Mouse (Mus musculus) embryonic facial prominence, embryonic 11.5 days (tissue): ENCODE data around the gene Phldb1. TPM values are rescaled to one million over a fixed set of nuclear protein-coding genes. Genes with fewer than 3 reads are reported as not detected.

ENCODE experiments used
- ATAC-seq: fragments of 200-750 bp; cut with Nextera tagmentation; replicated peaks from 2 replicates; pipeline ENCODE4 v1.8.0; 2017; ENCODE audit warnings: low read depth; ENCODE audit not compliant: insufficient number of reproducible peaks, low FRiP score, low TSS enrichment
- DNase-seq: peaks from one replicate; pipeline ENCODE4 v3.0.0-alpha.2; 2015; ENCODE audit warnings: low spot score
- H3K27ac ChIP-seq: fragments of 300-500 bp; sonication (generic); replicated peaks from 2 replicates; pipeline ENCODE4 v1.5.1; 2014; ENCODE audit warnings: mild to moderate bottlenecking, low read depth, low read length, control low read depth
- H3K27me3 ChIP-seq: fragments of 300-500 bp; sonication (generic); 2 replicates; pipeline ENCODE4 v1.6.1; 2014; ENCODE audit warnings: mild to moderate bottlenecking, low read length, moderate library complexity, mixed read lengths; ENCODE audit not compliant: control insufficient read depth, insufficient read depth
- H3K36me3 ChIP-seq: fragments of 300-500 bp; sonication (generic); replicated peaks from 2 replicates; pipeline ENCODE4 v1.6.1; 2014; ENCODE audit warnings: low read depth, mild to moderate bottlenecking, low read length, moderate library complexity, mixed read lengths; ENCODE audit not compliant: control insufficient read depth, insufficient read depth
- H3K4me1 ChIP-seq: fragments of 300-500 bp; sonication (generic); 2 replicates; pipeline ENCODE4 v1.6.1; 2014; ENCODE audit warnings: low read length, mixed read lengths; ENCODE audit not compliant: control insufficient read depth, insufficient read depth
- H3K4me2 ChIP-seq: fragments of 300-500 bp; sonication (generic); 2 replicates; pipeline ENCODE4 v1.6.1; 2014; ENCODE audit warnings: low read depth, mild to moderate bottlenecking, control low read depth, low read length, moderate library complexity
- H3K4me3 ChIP-seq: fragments of 300-500 bp; sonication (generic); 2 replicates; pipeline ENCODE4 v1.5.1; 2014; ENCODE audit warnings: low read depth, low read length, control low read depth
- H3K9ac ChIP-seq: fragments of 300-500 bp; sonication (generic); replicated peaks from 2 replicates; pipeline ENCODE4 v1.6.1; 2014; ENCODE audit warnings: mild to moderate bottlenecking, control low read depth, low read length
- H3K9me3 ChIP-seq: fragments of 300-500 bp; sonication (generic); replicated peaks from 2 replicates; pipeline ENCODE4 v1.6.1; 2016; ENCODE audit warnings: mild to moderate bottlenecking, low read length, inconsistent platforms, mixed read lengths; ENCODE audit not compliant: control insufficient read depth
- WGBS: fragments of 180-500 bp; shearing (Covaris S2); extraction: QIAGEN DNeasy Blood & Tissue Kit; methylation state at CpG from one replicate; pipeline ENCODE4 v1.1.7; 2014; 5-methylcytosine and 5-hydroxymethylcytosine counted together
- polyA plus RNA-seq: library from polyadenylated mRNA; unstranded; fragments of >200 nt; fragmentation: Nextera tagmentation; extraction: Ambion mirVana; gene quantifications from 2 replicates; pipeline ENCODE4 v1.2.1, GENCODE M21; 2014

Gene Phldb1
- polyA plus RNA-seq, 1 experiment from 2014 or later, result 27.8 TPM

GRCm38 (mm10) chr9:44733671-44734523 lies 1.1 kb downstream of the Phldb1 start:
- DNase-seq (no peak), ATAC-seq (peak; percentile 17; the same call in 1 of the 2 replicates)
- H3K27ac ChIP-seq, result peak overlapping the region; percentile 35; the same call in 1 of the 2 replicates
- H3K4me3 ChIP-seq, result peak overlapping the region; percentile 62
- H3K36me3 ChIP-seq, result no peaks in the 10 kb centered on the region
- no peaks in the 10 kb centered on the region for H3K27me3 ChIP-seq
- peak overlapping the region; percentile 99 for H3K4me2 ChIP-seq
- H3K9ac ChIP-seq, result peak overlapping the region; percentile 73
- under 1% methylated on average over 73 of the region's 79 CpGs for WGBS
- H3K4me1 ChIP-seq, result peaks cover 2% of the 10 kb centered on the region; the same call in 1 of the 2 replicates
- no peaks in the 10 kb centered on the region for H3K9me3 ChIP-seq

GRCm38 (mm10) chr9:44732921-44733530 lies 2.0 kb downstream of the Phldb1 start:
- peak overlapping the region; percentile 73; the same call in 1 of the 2 replicates for H3K9ac ChIP-seq

GRCm38 (mm10) chr9:44732130-44732549 lies 2.9 kb downstream of the Phldb1 start:
- DNase-seq (no peak), ATAC-seq (no peak)
- H3K4me1 ChIP-seq, result peaks cover 2% of the 10 kb centered on the region; the same call in 1 of the 2 replicates
- no peaks in the 10 kb centered on the region for H3K36me3 ChIP-seq
- WGBS, result 70% methylated on average over 5 of the region's 5 CpGs
- no peaks in the 10 kb centered on the region for H3K9me3 ChIP-seq
- no peak overlapping the region for H3K9ac ChIP-seq
- H3K4me2 ChIP-seq, result no peak overlapping the region
- no peak overlapping the region for H3K4me3 ChIP-seq
- H3K27ac ChIP-seq, result no peak overlapping the region
- no peaks in the 10 kb centered on the region for H3K27me3 ChIP-seq

More at GRCm38 (mm10) chr9:44732921-44733530, 2.0 kb downstream of the Phldb1 start:
- no peaks in the 10 kb centered on the region for H3K9me3 ChIP-seq
- no peaks in the 10 kb centered on the region for H3K27me3 ChIP-seq
- DNase-seq (no peak), ATAC-seq (no peak)
- no peak overlapping the region for H3K27ac ChIP-seq
- H3K36me3 ChIP-seq, result no peaks in the 10 kb centered on the region
- WGBS, result 31% methylated on average over 12 of the region's 12 CpGs
- H3K4me2 ChIP-seq, result peak overlapping the region; percentile 99
- H3K4me3 ChIP-seq, result peak overlapping the region; percentile 62
- peaks cover 2% of the 10 kb centered on the region; the same call in 1 of the 2 replicates for H3K4me1 ChIP-seq

- DNase-seq (no peak), ATAC-seq (no peak)
- Histone ChIP-seq H3K4me1 (peaks cover 7% of the 10 kb centered on the region), H3K36me3 (no peaks in the 10 kb centered on the region), H3K27me3 (no peaks in the 10 kb centered on the region), H3K9me3 (no peaks in the 10 kb centered on the region), H3K4me2 (no peak overlapping the region), H3K4me3 (no peak overlapping the region), H3K9ac (no peak overlapping the region), H3K27ac (no peak overlapping the region)
- 47% methylated on average over 5 of the region's 5 CpGs for WGBS
Measured at GRCm38 (mm10) chr9:44727441-44727840, 7.6 kb downstream of the Phldb1 start.

GRCm38 (mm10) chr9:44726431-44727146 lies 8.4 kb downstream of the Phldb1 start:
- Histone ChIP-seq H3K27ac (no peak overlapping the region), H3K27me3 (no peaks in the 10 kb centered on the region), H3K36me3 (no peaks in the 10 kb centered on the region), H3K4me2 (no peak overlapping the region), H3K4me3 (no peak overlapping the region), H3K9me3 (no peaks in the 10 kb centered on the region), H3K4me1 (peaks cover 7% of the 10 kb centered on the region), H3K9ac (peak overlapping the region; percentile 33; the same call in 1 of the 2 replicates)
- 30% methylated on average over 10 of the region's 10 CpGs for WGBS
- DNase-seq (peak; percentile 17), ATAC-seq (no peak)

GRCm38 (mm10) chr9:44724665-44725064 lies 10.3 kb downstream of the Phldb1 start:
- H3K9me3 ChIP-seq, result no peaks in the 10 kb centered on the region
- WGBS, result 31% methylated on average over 2 of the region's 2 CpGs
- no peak for DNase-seq
- H3K4me3 ChIP-seq, result no peak overlapping the region
- H3K4me2 ChIP-seq, result no peak overlapping the region
- H3K36me3 ChIP-seq, result no peaks in the 10 kb centered on the region
- no peak overlapping the region for H3K27ac ChIP-seq
- H3K9ac ChIP-seq, result no peak overlapping the region
- H3K4me1 ChIP-seq, result peaks cover 14% of the 10 kb centered on the region
- H3K27me3 ChIP-seq, result no peaks in the 10 kb centered on the region
- ATAC-seq, result no peak

- H3K4me2 ChIP-seq, result no peak overlapping the region
- no peaks in the 10 kb centered on the region for H3K27me3 ChIP-seq
- H3K9me3 ChIP-seq, result no peaks in the 10 kb centered on the region
- ATAC-seq (no peak), DNase-seq (peak; percentile 8)
- H3K36me3 ChIP-seq, result no peaks in the 10 kb centered on the region
- no peak overlapping the region for H3K4me3 ChIP-seq
- peaks cover 14% of the 10 kb centered on the region for H3K4me1 ChIP-seq
- 49% methylated on average over 6 of the region's 6 CpGs for WGBS
- H3K9ac ChIP-seq, result no peak overlapping the region
- no peak overlapping the region for H3K27ac ChIP-seq
Measured at GRCm38 (mm10) chr9:44724223-44724622, 10.8 kb downstream of the Phldb1 start.
